Mouse (Mus musculus) G1E (cell line): ENCODE measurements around the gene Npsr1.

Experiments
- CTCF ChIP-seq: IDR thresholded peaks from 2 replicates; pipeline ENCODE4 v1.5.1; 2012; ENCODE audit warnings: low read depth, low read length, inconsistent platforms, mixed read lengths
- GATA1 ChIP-seq: IDR thresholded peaks from 2 replicates; pipeline ENCODE4 v1.6.1; 2012; ENCODE audit warnings: borderline replicate concordance, low read length, inconsistent platforms, mixed read lengths
- GATA2 ChIP-seq: IDR thresholded peaks from 2 replicates; pipeline ENCODE4 v1.6.1; 2012; ENCODE audit warnings: low read depth, low read length, inconsistent platforms, borderline replicate concordance
- POLR2AphosphoS5 ChIP-seq: IDR thresholded peaks from 2 replicates; pipeline ENCODE4 v1.6.1; 2012; ENCODE audit warnings: low read depth, low read length, inconsistent platforms; ENCODE audit not compliant: insufficient replicate concordance

DNA sequence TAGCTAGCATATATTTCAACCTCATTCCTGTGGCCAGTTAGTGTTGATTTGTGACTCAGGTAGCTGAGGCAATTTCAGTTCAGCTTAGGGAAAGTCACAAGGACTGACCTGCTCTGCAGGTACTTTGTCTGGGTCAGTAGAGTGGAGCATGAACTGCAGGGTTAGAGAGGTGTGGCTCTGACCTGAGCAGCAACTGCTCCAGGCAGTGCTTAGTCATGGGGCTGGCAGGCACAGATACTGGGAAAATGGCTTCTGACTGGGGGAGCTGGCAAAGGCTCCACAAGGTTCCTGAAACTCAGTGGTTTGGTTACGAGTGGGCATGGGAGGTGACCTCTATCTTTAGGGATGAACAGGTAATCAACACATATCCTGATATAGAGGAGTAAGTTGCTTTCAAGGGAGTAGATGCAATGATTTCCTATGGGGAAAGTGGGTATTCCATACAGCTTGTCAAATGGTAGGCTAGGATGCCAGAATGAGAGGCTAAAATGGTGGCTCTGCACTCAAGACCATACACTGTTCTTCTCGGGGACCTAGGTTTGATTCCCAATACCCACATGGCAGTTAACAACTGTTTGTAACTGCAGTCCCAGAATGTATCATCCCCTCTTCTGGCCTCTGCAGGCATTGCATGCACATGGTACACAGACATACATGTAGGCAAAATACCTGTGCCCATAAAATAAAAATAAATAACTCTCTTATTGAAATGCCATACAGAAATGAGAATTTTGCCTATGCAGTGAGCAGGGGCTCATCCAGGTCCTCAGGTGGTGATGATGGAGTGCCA is 182.9 kb downstream of the Npsr1 start:
- TF ChIP-seq CTCF (no peak), POLR2AphosphoS5 (no peak), GATA1 (no peak), GATA2 (no peak)
